Mouse (Mus musculus) activated CD4-positive, CD25-positive, alpha-beta regulatory T cell, adult 9 weeks (primary cell): ENCODE measurements around the gene Chrdl2. TPM values are rescaled to one million over a fixed set of nuclear protein-coding genes. Genes with fewer than 3 reads are reported as not detected.

Experiments
- polyA plus RNA-seq: library from polyadenylated mRNA; unstranded; fragments of 100-300 nt; shearing (Covaris generic); gene quantifications from one replicate; pipeline ENCODE4 v1.2.1, GENCODE M21; 2017

The Chrdl2 gene
- not detected for polyA plus RNA-seq

DNA sequence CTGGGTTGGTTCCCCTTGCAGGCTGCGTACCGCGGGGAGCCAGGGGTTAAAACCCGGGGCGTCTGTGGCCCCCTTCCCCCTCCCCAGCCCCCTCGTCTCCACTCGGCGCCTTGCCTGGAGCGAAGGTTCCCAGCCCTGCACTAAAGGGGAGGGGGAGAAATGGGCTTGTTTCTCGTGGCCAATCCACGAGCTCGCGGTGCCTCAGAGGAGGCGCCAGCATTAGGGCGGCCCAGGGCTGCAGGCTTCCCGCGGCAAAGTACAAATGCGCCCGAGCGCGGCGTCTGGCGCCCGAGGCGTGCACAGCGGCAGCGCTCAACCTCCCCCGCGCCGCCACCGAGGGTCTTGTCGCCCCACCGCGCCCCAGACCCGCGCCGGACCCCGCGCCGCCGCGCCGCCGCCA, at the start of gene Chrdl2:
Chrdl2 (plus strand) TSS at position 383 of the 400 bp plus-strand sequence.

DNA sequence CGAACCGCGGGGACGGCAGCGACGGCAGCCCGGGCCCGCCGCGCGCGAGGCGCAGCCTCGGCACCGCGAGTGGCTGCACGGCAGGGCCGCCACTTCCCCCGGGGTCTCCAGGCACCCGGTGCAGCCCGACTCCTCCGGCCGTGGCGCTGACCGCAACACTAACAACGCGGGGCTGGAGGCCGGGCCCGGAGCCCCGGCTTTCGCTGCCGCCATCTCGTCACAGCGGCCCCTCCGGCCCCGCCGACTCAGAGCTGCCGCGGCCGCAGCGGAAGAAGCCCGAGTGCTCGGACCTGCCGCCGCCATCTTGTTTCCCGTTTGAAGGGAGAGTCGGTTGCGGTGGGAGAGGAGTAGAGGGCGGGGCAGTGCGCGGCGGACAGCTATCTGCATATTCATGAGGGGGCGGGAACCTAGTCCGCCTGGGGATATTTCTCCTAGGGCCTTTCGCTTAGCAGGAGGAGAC, 25.8 kb upstream of the Chrdl2 start, which contains the start of gene Rnf169:
Rnf169 (minus strand) TSS at position 317 of the 460 bp plus-strand sequence.

Other genes with a start within 250 kb of the Chrdl2 start
- not detected for gene Olfr521, start 242.7 kb upstream of the Chrdl2 start, polyA plus RNA-seq
- 35.1 TPM for gene Neu3, start 177.8 kb upstream of the Chrdl2 start, polyA plus RNA-seq
- gene Xrra1, start 147.1 kb upstream of the Chrdl2 start, polyA plus RNA-seq, result not detected
- gene Spcs2, start 142.7 kb upstream of the Chrdl2 start, polyA plus RNA-seq, result 502 TPM
- 3.7 TPM for gene Rnf169, start 25.7 kb upstream of the Chrdl2 start, polyA plus RNA-seq
- 56.0 TPM for gene Pold3, start 115.4 kb downstream of the Chrdl2 start, polyA plus RNA-seq
- gene Lipt2, start 153.1 kb downstream of the Chrdl2 start, polyA plus RNA-seq, result not detected
- not detected for gene Kcne3, start 170.3 kb downstream of the Chrdl2 start, polyA plus RNA-seq
- gene Pgm2l1, start 221.2 kb downstream of the Chrdl2 start, polyA plus RNA-seq, result 4.7 TPM